Mouse (Mus musculus) CH12.LX (cell line): ENCODE data around the gene Arcn1.

Source experiments
- CTCF ChIP-seq, 2 experiments: IDR thresholded peaks in 1 of 2; conservative IDR thresholded peaks in 1 of 2; 2 replicates each; pipeline ENCODE4 v1.5.1; 2011 to 2012; ENCODE audit warnings: low read depth in 2 of 2, low read length in 2 of 2, improper control_type of control experiment in 1 of 2, inconsistent platforms in 1 of 2, mild to moderate bottlenecking in 1 of 2, moderate library complexity in 1 of 2
- ELF1 ChIP-seq: IDR thresholded peaks from 2 replicates; pipeline ENCODE4 v1.6.1; 2014; ENCODE audit warnings: low read depth, mild to moderate bottlenecking, inconsistent platforms, low read length, improper control_type of control experiment
- EP300 ChIP-seq: IDR thresholded peaks from 2 replicates; pipeline ENCODE4 v1.6.1; 2011; ENCODE audit warnings: low read length, improper control_type of control experiment
- ETS1 ChIP-seq: conservative IDR thresholded peaks from 2 replicates; pipeline ENCODE4 v1.6.1; 2012; ENCODE audit warnings: low read depth, mild to moderate bottlenecking, inconsistent platforms, low read length, improper control_type of control experiment, moderate library complexity
- MAX ChIP-seq: IDR thresholded peaks from 2 replicates; pipeline ENCODE4 v1.6.1; 2011; ENCODE audit warnings: low read length, improper control_type of control experiment
- MAZ ChIP-seq: IDR thresholded peaks from 2 replicates; pipeline ENCODE4 v1.6.1; 2012; ENCODE audit warnings: low read depth, mild to moderate bottlenecking, inconsistent platforms, low read length, improper control_type of control experiment, moderate library complexity
- NRF1 ChIP-seq: IDR thresholded peaks from 2 replicates; pipeline ENCODE4 v1.6.1; 2014; ENCODE audit warnings: low read depth, mild to moderate bottlenecking, inconsistent platforms, low read length, improper control_type of control experiment, moderate library complexity
- POLR2A ChIP-seq: IDR thresholded peaks from 2 replicates; pipeline ENCODE4 v1.6.1; 2011; ENCODE audit warnings: low read depth, mild to moderate bottlenecking, improper control_type of control experiment, low read length
- POLR2AphosphoS2 ChIP-seq: IDR thresholded peaks from 2 replicates; pipeline ENCODE4 v1.6.1; 2011; ENCODE audit warnings: low read depth, low read length, improper control_type of control experiment
- SMC3 ChIP-seq: IDR thresholded peaks from 2 replicates; pipeline ENCODE4 v1.6.1; 2011; ENCODE audit warnings: low read depth, low read length, improper control_type of control experiment
- ZC3H11A ChIP-seq: IDR thresholded peaks from 2 replicates; pipeline ENCODE4 v1.6.1; 2012; ENCODE audit warnings: low read depth, mild to moderate bottlenecking, inconsistent platforms, low read length, improper control_type of control experiment
- ZKSCAN1 ChIP-seq: IDR thresholded peaks from 2 replicates; pipeline ENCODE4 v1.6.1; 2012; ENCODE audit warnings: low read depth, inconsistent platforms, low read length, improper control_type of control experiment, borderline replicate concordance
- ZNF384 ChIP-seq: IDR thresholded peaks from 2 replicates; pipeline ENCODE4 v1.6.1; 2012; ENCODE audit warnings: low read depth, low read length, improper control_type of control experiment, inconsistent platforms

DNA sequence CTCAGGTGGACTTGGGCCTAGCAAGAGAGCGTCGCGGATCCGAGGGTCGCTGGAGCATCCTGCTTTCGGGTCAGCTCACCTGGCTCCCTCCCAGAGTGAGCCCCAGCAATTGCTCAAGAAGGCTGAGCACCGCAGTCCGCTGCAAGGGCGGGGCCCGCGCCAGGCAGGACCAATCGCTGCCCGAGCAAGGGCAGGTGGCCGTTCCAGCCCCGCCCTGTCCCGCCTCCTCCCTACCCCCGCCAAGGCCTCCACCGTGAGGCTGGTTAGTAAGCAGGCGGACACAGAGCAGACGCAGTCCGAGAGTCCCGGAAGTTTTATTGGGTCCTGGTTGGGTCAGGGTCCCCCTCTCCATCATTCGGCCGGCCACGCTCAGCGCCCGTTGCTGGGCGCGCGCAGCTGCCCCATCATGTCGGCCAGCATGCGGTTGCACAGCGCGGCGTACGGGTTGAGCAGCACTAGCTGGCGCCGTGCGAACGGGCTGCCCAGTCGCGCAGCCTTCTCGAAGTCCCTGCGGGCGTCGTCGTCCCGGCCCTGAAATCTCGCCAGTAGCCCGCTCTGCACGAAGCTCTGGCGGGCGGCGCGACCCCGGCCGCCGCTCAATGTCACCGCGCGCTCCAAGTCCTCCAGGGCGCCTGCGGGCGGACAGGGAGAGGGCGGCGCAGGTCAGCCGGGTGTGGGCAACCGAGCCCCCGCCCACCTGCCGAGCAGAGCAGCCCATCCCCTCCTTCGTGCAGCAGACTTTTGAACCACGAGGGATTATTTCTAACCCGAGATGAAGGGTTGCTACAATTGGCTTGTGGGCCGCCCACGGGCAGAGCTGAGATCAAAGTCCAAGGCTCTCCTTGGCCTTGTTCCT lies 31.7 kb upstream of the Arcn1 start, which contains the start of gene Tmem25:
- TF ChIP-seq ELF1, result peak; percentile 55
- TF ChIP-seq POLR2A, result peak; percentile 84
- peak; percentile 56; the same call in 1 of the 2 replicates for TF ChIP-seq MAZ
- TF ChIP-seq ETS1, result no peak
- TF ChIP-seq NRF1, result peak; percentile 52; the same call in 1 of the 2 replicates
- no peak for TF ChIP-seq SMC3
- no peak for TF ChIP-seq POLR2AphosphoS2
- no peak for TF ChIP-seq ZC3H11A
- no peak for TF ChIP-seq CTCF (conservative IDR thresholded peaks at IDR 0.05 in 1 of 2, IDR thresholded peaks at IDR 0.05 in 1 of 2; ENCODE audit: low read depth in 2 of 2, low read length in 2 of 2)
- TF ChIP-seq ZKSCAN1, result no peak
- no peak for TF ChIP-seq ZNF384
- no peak for TF ChIP-seq EP300
- no peak for TF ChIP-seq MAX
